Mouse (Mus musculus) thymus, adult 2 months (tissue): ENCODE measurements around the gene Ccdc92b. TPM values are rescaled to one million over a fixed set of nuclear protein-coding genes. Genes with fewer than 3 reads are reported as not detected.

Source experiments
- DNase-seq: peaks from one replicate; pipeline ENCODE4 v3.0.0; 2021
- H3K27ac ChIP-seq: fragments of 200-500 bp; 2 replicates; pipeline ENCODE4 v1.5.1; 2012; ENCODE audit warnings: low read length, control low read depth; ENCODE audit not compliant: control insufficient read depth, insufficient read depth
- H3K27me3 ChIP-seq: fragments of 200-500 bp; 2 replicates; pipeline ENCODE4 v1.6.1; 2012; ENCODE audit warnings: mild to moderate bottlenecking, low read length, moderate library complexity, mixed read lengths; ENCODE audit not compliant: control insufficient read depth, insufficient read depth
- H3K36me3 ChIP-seq: fragments of 200-500 bp; 2 replicates; pipeline ENCODE4 v1.6.1; 2012; ENCODE audit warnings: mild to moderate bottlenecking, low read length, moderate library complexity; ENCODE audit not compliant: control insufficient read depth, insufficient read depth
- H3K4me1 ChIP-seq: fragments of 200-500 bp; replicated peaks from 2 replicates; pipeline ENCODE4 v1.6.1; 2012; ENCODE audit warnings: low read length; ENCODE audit not compliant: control insufficient read depth, insufficient read depth
- H3K4me3 ChIP-seq: fragments of 200-500 bp; 2 replicates; pipeline ENCODE4 v1.5.1; 2012; ENCODE audit warnings: mild to moderate bottlenecking, low read length, control low read depth, moderate library complexity; ENCODE audit not compliant: control insufficient read depth, insufficient read depth
- CTCF ChIP-seq: fragments of 200-500 bp; IDR thresholded peaks from 2 replicates; pipeline ENCODE4 v1.5.1; 2012; ENCODE audit warnings: mild to moderate bottlenecking, control low read depth, low read length, moderate library complexity, borderline replicate concordance; ENCODE audit not compliant: control insufficient read depth, poor library complexity, insufficient read depth; ENCODE audit errors: extremely low read depth
- POLR2A ChIP-seq: fragments of 200-500 bp; IDR thresholded peaks from 2 replicates; pipeline ENCODE4 v1.6.1; 2012; ENCODE audit warnings: mild to moderate bottlenecking, low read length, control low read depth, moderate library complexity; ENCODE audit not compliant: control insufficient read depth, poor library complexity, insufficient read depth; ENCODE audit errors: extremely low read depth
- WGBS: fragments of 180-500 bp; shearing (Covaris S2); methylation state at CpG from one replicate; pipeline ENCODE4 v1.1.7; 2018; 5-methylcytosine and 5-hydroxymethylcytosine counted together
- polyA plus RNA-seq: library from polyadenylated mRNA; depleted of rRNA; stranded (reverse); fragments of >200 nt; gene quantifications from 2 replicates; pipeline ENCODE4 v1.2.3, GENCODE M21; 2012

The Ccdc92b gene
- polyA plus RNA-seq, 1 experiment, result 0.22 TPM

- Histone ChIP-seq H3K27me3 (no peaks in the 10 kb centered on the region), H3K36me3 (no peaks in the 10 kb centered on the region), H3K27ac (no peak overlapping the region), H3K4me3 (peak overlapping the region; percentile 81), H3K4me1 (peaks cover 15% of the 10 kb centered on the region)
- DNase-seq, result no peak
- TF ChIP-seq POLR2A, result no peak
- TF ChIP-seq CTCF, result no peak
- WGBS, result 1% methylated on average over 53 of the region's 53 CpGs
Measured at GRCm38 (mm10) chr11:74649647-74650551, 30.5 kb downstream of the Ccdc92b start.

- no peak overlapping the region for H3K27ac ChIP-seq
- DNase-seq, result no peak
Measured at GRCm38 (mm10) chr11:74650576-74651100, 31.2 kb downstream of the Ccdc92b start.

DNA sequence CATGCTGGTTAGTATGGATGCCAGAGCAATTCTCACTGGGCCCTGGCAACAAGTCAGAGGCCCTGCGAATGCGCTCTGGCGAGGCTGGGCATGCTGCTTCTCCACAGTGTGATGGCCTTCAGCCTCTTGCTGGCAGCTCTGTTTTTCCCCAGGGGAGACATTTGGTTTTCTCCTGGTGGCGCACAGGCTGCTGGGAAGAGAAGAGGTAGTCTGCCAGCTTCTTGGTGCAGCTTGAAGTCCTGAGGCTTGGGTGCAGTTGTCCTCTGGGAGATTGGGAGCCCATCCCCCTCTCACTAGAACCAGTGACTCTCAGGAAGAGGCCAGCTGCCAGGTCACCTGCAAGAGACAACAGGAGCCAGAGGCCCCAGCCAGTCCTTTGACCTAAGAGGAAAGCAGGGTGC is 33.4 kb downstream of the Ccdc92b start:
- Histone ChIP-seq H3K27ac (no peak overlapping the region), H3K27me3 (no peaks in the 10 kb centered on the region), H3K4me3 (no peak overlapping the region), H3K4me1 (peaks cover 15% of the 10 kb centered on the region), H3K36me3 (peaks cover 5% of the 10 kb centered on the region)
- TF ChIP-seq CTCF (no peak), POLR2A (no peak)
- no peak for DNase-seq
- 96% methylated on average over 4 of the region's 4 CpGs for WGBS

More at GRCm38 (mm10) chr11:74650576-74651100, 31.2 kb downstream of the Ccdc92b start:
- H3K27me3 ChIP-seq, result no peaks in the 10 kb centered on the region
- no peak for TF ChIP-seq CTCF
- TF ChIP-seq POLR2A, result no peak
- WGBS, result 76% methylated on average over 4 of the region's 4 CpGs
- H3K4me1 ChIP-seq, result peaks cover 15% of the 10 kb centered on the region
- no peak overlapping the region for H3K4me3 ChIP-seq
- H3K36me3 ChIP-seq, result no peaks in the 10 kb centered on the region

GRCm38 (mm10) chr11:74653385-74653784 is 34.0 kb downstream of the Ccdc92b start:
- H3K36me3 ChIP-seq, result peaks cover 11% of the 10 kb centered on the region
- no peaks in the 10 kb centered on the region for H3K27me3 ChIP-seq
- H3K27ac ChIP-seq, result no peak overlapping the region
- 85% methylated on average over 6 of the region's 6 CpGs for WGBS
- DNase-seq, result no peak
- TF ChIP-seq POLR2A (no peak), CTCF (no peak)
- H3K4me1 ChIP-seq, result peaks cover 15% of the 10 kb centered on the region
- H3K4me3 ChIP-seq, result no peak overlapping the region

DNA sequence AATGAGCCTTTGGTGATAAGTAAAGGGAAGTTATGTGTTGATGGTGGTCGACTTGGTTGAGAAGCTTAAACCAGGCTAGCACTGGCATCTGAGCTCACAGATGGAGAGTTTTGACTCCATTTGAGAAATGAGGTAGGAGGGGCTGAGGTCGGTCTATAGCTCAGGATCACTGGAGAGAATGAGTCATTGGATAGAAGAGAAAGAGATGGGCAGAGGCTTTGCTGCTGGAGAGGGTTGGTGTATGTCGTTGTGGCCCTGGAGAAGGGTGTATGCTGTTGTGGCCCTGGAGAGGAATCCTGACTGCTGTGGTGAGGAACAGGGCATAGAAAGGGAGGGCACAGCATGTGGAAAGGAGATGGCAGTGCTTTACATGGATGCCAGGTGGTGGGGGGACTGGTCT is 36.5 kb downstream of the Ccdc92b start:
- Histone ChIP-seq H3K27me3 (no peaks in the 10 kb centered on the region), H3K4me1 (no peaks in the 10 kb centered on the region), H3K27ac (no peak overlapping the region), H3K4me3 (no peak overlapping the region), H3K36me3 (peaks cover 26% of the 10 kb centered on the region)
- WGBS, result 75% methylated on average over 3 of the region's 3 CpGs
- TF ChIP-seq POLR2A (no peak), CTCF (no peak)
- no peak for DNase-seq

- Histone ChIP-seq H3K4me1 (peaks cover 9% of the 10 kb centered on the region; the same call in 1 of the 2 replicates), H3K36me3 (peaks cover 26% of the 10 kb centered on the region), H3K4me3 (no peak overlapping the region), H3K27ac (no peak overlapping the region), H3K27me3 (no peaks in the 10 kb centered on the region)
- DNase-seq, result no peak
- WGBS, result 97% methylated on average over 13 of the region's 13 CpGs
- TF ChIP-seq CTCF (no peak), POLR2A (no peak)
Measured at GRCm38 (mm10) chr11:74660336-74660735, 40.9 kb downstream of the Ccdc92b start.
